Mouse (Mus musculus) lung, adult 2 months (tissue): Measurements from ENCODE around the gene Trim40.

ENCODE experiments used
- CTCF ChIP-seq: fragments of 200-500 bp; IDR thresholded peaks from 2 replicates; pipeline ENCODE4 v1.5.1; 2011; ENCODE audit warnings: mild to moderate bottlenecking, low read length, control low read depth; ENCODE audit not compliant: insufficient read depth
- POLR2A ChIP-seq: fragments of 200-500 bp; IDR thresholded peaks from 2 replicates; pipeline ENCODE4 v1.6.1; 2011; ENCODE audit warnings: low read depth, mild to moderate bottlenecking, control low read depth, low read length, borderline replicate concordance; ENCODE audit errors: extremely low read depth

- TF ChIP-seq CTCF: no peak
- no peak for TF ChIP-seq POLR2A
Observed at GRCm38 (mm10) chr17:36856236-36856635, 33.7 kb downstream of the Trim40 start.
